Mouse (Mus musculus): ENCODE data around the gene Atf7ip. TPM values are rescaled to one million over a fixed set of nuclear protein-coding genes. Genes with fewer than 3 reads are reported as not detected.

Gene Atf7ip
- polyA plus RNA-seq, 1 experiment from 2014 or later, result 21.0 TPM

- H3K4me1 ChIP-seq (ENCODE audit: control insufficient read depth, insufficient read depth, low read length), result peaks cover 5% of the 10 kb centered on the region; the same call in 1 of the 2 replicates
- peak; percentile 72 for ATAC-seq
- H3K36me3 ChIP-seq (ENCODE audit: control insufficient read depth, insufficient read depth, low read length), result no peaks in the 10 kb centered on the region
- no peak overlapping the region for H3K27ac ChIP-seq (ENCODE audit: low read length)
- no peak overlapping the region for H3K9ac ChIP-seq (ENCODE audit: low read depth, low read length)
- WGBS, result 30% methylated on average over 1 of the region's 1 CpGs
- 0 out of 2 replicates have a peak, but pooled peaks cover 3% of the 10 kb centered on the region for H3K9me3 ChIP-seq (ENCODE audit: control insufficient read depth, low read length)
- H3K4me3 ChIP-seq (ENCODE audit: low read length), result no peak overlapping the region
- no peaks in the 10 kb centered on the region for H3K27me3 ChIP-seq (replicated peaks; ENCODE audit: control insufficient read depth, insufficient read depth, low read length)
- H3K4me2 ChIP-seq (ENCODE audit: low read depth, low read length), result no peak overlapping the region
These were observed 28.1 kb upstream of the Atf7ip start for GRCm38 (mm10) chr6:136477878-136478277.

DNA sequence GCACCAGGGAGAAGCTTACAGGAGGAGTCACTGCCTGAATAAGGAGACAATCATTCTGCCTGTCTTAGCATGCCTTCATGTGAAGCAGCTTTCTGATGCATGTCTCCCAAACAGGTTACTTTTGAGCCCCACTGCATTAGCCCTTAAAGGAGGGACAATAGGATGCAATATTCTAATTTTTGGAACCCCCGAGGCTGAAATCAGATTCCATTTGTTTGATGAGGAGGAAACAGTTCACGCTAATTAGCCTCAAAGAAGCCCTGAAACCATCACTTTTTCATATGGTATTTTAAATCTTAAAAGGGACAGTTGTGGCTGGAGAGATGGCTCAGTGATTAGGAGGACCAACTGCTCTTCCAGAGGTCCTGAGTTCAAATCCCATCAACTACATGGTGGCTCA is 22.4 kb upstream of the Atf7ip start:
- Histone ChIP-seq H3K36me3 (ENCODE audit: control insufficient read depth, insufficient read depth, low read length) (no peaks in the 10 kb centered on the region), H3K9ac (ENCODE audit: low read depth, low read length) (no peak overlapping the region), H3K9me3 (ENCODE audit: control insufficient read depth, low read length) (0 out of 2 replicates have a peak, but pooled peaks cover 3% of the 10 kb centered on the region), H3K4me3 (ENCODE audit: low read length) (no peak overlapping the region), H3K4me2 (ENCODE audit: low read depth, low read length) (no peak overlapping the region), H3K27ac (ENCODE audit: low read length) (no peak overlapping the region), H3K4me1 (ENCODE audit: control insufficient read depth, insufficient read depth, low read length) (no peaks in the 10 kb centered on the region), H3K27me3 (replicated peaks; ENCODE audit: control insufficient read depth, insufficient read depth, low read length) (no peaks in the 10 kb centered on the region)
- ATAC-seq, result no peak
- WGBS, result 95% methylated on average over 2 of the region's 2 CpGs

DNA sequence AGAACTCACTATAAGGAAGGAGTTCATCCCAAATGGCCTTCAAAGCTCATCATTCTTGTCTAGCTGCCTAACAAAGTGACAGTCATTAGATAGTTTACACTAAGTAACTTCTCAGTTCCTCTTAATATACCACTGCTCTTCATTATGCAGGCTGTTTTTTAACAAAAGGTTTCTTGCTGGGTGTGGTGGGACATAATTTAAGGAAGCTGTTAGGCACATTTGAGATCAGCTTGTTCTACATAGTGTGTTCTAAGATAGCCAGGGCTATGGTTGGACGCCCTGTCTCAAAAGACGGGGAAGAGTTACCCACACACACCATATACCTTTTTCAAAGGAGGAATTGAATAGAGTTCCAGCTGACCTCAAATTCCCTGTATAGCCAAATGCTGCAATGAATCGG is 21.9 kb upstream of the Atf7ip start:
- Histone ChIP-seq H3K9ac (ENCODE audit: low read depth, low read length) (no peak overlapping the region), H3K27ac (ENCODE audit: low read length) (no peak overlapping the region), H3K4me2 (ENCODE audit: low read depth, low read length) (no peak overlapping the region), H3K27me3 (replicated peaks; ENCODE audit: control insufficient read depth, insufficient read depth, low read length) (no peaks in the 10 kb centered on the region), H3K36me3 (ENCODE audit: control insufficient read depth, insufficient read depth, low read length) (no peaks in the 10 kb centered on the region), H3K4me3 (ENCODE audit: low read length) (no peak overlapping the region), H3K4me1 (ENCODE audit: control insufficient read depth, insufficient read depth, low read length) (no peaks in the 10 kb centered on the region), H3K9me3 (ENCODE audit: control insufficient read depth, low read length) (0 out of 2 replicates have a peak, but pooled peaks cover 3% of the 10 kb centered on the region)
- no peak for ATAC-seq
- 90% methylated on average over 3 of the region's 3 CpGs for WGBS

DNA sequence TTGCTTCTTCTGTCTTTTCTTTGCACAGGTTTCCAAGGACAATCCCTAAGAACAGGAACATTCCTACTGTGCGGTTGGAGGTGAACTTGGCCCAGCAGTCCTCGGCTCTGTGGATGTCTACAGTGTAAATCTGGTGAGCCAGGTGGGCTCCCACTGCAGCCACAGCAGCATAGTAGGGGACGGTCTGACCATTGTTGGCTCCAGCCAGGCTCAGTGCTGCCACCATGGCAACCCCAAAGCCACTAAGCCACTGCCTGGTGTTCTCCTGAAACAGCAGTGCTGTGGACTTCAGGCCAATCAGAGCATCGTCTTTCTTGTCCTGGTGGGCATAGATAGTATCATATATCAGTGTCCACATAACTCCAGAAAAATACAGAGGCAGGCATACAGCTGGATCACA is 19.8 kb upstream of the Atf7ip start:
- WGBS, result 77% methylated on average over 4 of the region's 4 CpGs
- Histone ChIP-seq H3K4me3 (ENCODE audit: low read length) (no peak overlapping the region), H3K4me1 (ENCODE audit: control insufficient read depth, insufficient read depth, low read length) (no peaks in the 10 kb centered on the region), H3K4me2 (ENCODE audit: low read depth, low read length) (no peak overlapping the region), H3K27me3 (replicated peaks; ENCODE audit: control insufficient read depth, insufficient read depth, low read length) (no peaks in the 10 kb centered on the region), H3K36me3 (ENCODE audit: control insufficient read depth, insufficient read depth, low read length) (no peaks in the 10 kb centered on the region), H3K9ac (ENCODE audit: low read depth, low read length) (no peak overlapping the region), H3K27ac (ENCODE audit: low read length) (no peak overlapping the region), H3K9me3 (ENCODE audit: control insufficient read depth, low read length) (0 out of 2 replicates have a peak, but pooled peaks cover 1% of the 10 kb centered on the region)
- no peak for ATAC-seq

- WGBS, result 45% methylated on average over 36 of the region's 36 CpGs
- peak; percentile 67 for ATAC-seq
- H3K4me3 ChIP-seq (ENCODE audit: low read length), result 0 out of 2 replicates have a peak overlapping the region, but pooled peaks have one; percentile 22
- H3K36me3 ChIP-seq (ENCODE audit: control insufficient read depth, insufficient read depth, low read length), result no peaks in the 10 kb centered on the region
- peak overlapping the region; percentile 29; the same call in 1 of the 2 replicates for H3K9ac ChIP-seq (ENCODE audit: low read depth, low read length)
- no peaks in the 10 kb centered on the region for H3K9me3 ChIP-seq (ENCODE audit: control insufficient read depth, low read length)
- no peaks in the 10 kb centered on the region for H3K27me3 ChIP-seq (replicated peaks; ENCODE audit: control insufficient read depth, insufficient read depth, low read length)
- H3K4me1 ChIP-seq (ENCODE audit: control insufficient read depth, insufficient read depth, low read length), result no peaks in the 10 kb centered on the region
- H3K4me2 ChIP-seq (ENCODE audit: low read depth, low read length), result peak overlapping the region; percentile 33; the same call in 1 of the 2 replicates
- H3K27ac ChIP-seq (ENCODE audit: low read length), result no peak overlapping the region
These were observed 19.0 kb upstream of the Atf7ip start for GRCm38 (mm10) chr6:136486801-136487553.

DNA sequence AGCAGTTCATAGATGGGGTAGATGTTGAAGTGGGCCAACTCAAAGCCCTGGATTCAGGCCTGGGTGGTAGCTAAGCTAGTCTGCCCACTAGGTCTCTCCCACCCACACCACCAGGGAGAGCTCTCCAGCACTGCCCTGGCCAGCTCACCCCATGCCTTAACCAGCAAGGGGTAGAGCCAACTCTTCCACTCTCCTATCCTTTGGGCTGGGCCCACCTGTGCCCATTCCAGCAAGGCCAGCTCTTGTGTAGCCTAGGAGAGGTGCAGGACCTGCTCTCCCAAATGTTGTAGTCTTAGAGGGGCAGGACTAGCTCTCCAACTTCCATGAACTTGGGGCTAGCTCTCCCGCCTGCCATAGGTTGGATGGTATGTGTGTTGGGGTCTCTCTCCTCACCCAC is 18.4 kb upstream of the Atf7ip start:
- no peak overlapping the region for H3K4me3 ChIP-seq (ENCODE audit: low read length)
- no peaks in the 10 kb centered on the region for H3K27me3 ChIP-seq (replicated peaks; ENCODE audit: control insufficient read depth, insufficient read depth, low read length)
- no peak overlapping the region for H3K27ac ChIP-seq (ENCODE audit: low read length)
- H3K36me3 ChIP-seq (ENCODE audit: control insufficient read depth, insufficient read depth, low read length), result no peaks in the 10 kb centered on the region
- ATAC-seq, result 0 out of 2 replicates have a peak, but pooled peaks have one; percentile 3
- H3K9ac ChIP-seq (ENCODE audit: low read depth, low read length), result no peak overlapping the region
- H3K4me2 ChIP-seq (ENCODE audit: low read depth, low read length), result no peak overlapping the region
- H3K4me1 ChIP-seq (ENCODE audit: control insufficient read depth, insufficient read depth, low read length), result no peaks in the 10 kb centered on the region
- WGBS, result 88% methylated on average over 1 of the region's 1 CpGs
- H3K9me3 ChIP-seq (ENCODE audit: control insufficient read depth, low read length), result no peaks in the 10 kb centered on the region

DNA sequence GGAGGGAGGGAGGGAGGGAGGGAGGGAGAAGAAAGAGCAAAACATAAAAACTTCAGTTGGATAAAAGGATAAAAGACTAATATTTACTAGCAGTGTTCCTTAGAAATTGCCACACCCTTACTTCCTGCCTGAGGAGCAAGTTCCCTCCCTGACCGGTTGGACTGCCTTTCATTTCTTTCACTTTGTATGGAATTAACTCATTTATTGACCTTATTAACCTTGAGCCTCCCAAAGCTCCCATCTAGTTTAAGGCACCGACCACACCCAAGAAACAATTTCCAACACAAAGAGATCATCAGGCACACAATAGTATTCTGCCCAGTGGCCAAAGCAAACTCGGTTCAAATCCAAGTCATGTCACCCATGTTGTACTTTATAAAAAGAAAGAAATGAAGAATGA is 16.1 kb upstream of the Atf7ip start:
- H3K4me1 ChIP-seq (ENCODE audit: control insufficient read depth, insufficient read depth, low read length), result no peaks in the 10 kb centered on the region
- H3K36me3 ChIP-seq (ENCODE audit: control insufficient read depth, insufficient read depth, low read length), result no peaks in the 10 kb centered on the region
- H3K4me3 ChIP-seq (ENCODE audit: low read length), result no peak overlapping the region
- no peaks in the 10 kb centered on the region for H3K27me3 ChIP-seq (replicated peaks; ENCODE audit: control insufficient read depth, insufficient read depth, low read length)
- WGBS, result 65% methylated on average over 3 of the region's 3 CpGs
- peak; percentile 71 for ATAC-seq
- no peak overlapping the region for H3K4me2 ChIP-seq (ENCODE audit: low read depth, low read length)
- no peak overlapping the region for H3K27ac ChIP-seq (ENCODE audit: low read length)
- H3K9ac ChIP-seq (ENCODE audit: low read depth, low read length), result no peak overlapping the region
- no peaks in the 10 kb centered on the region for H3K9me3 ChIP-seq (ENCODE audit: control insufficient read depth, low read length)

- 63% methylated on average over 6 of the region's 6 CpGs for WGBS
- no peak overlapping the region for H3K4me2 ChIP-seq (ENCODE audit: low read depth, low read length)
- H3K4me3 ChIP-seq (ENCODE audit: low read length), result no peak overlapping the region
- no peak overlapping the region for H3K27ac ChIP-seq (ENCODE audit: low read length)
- no peak for ATAC-seq
- H3K9ac ChIP-seq (ENCODE audit: low read depth, low read length), result no peak overlapping the region
- H3K4me1 ChIP-seq (ENCODE audit: control insufficient read depth, insufficient read depth, low read length), result no peaks in the 10 kb centered on the region
- H3K27me3 ChIP-seq (replicated peaks; ENCODE audit: control insufficient read depth, insufficient read depth, low read length), result no peaks in the 10 kb centered on the region
- H3K36me3 ChIP-seq (ENCODE audit: control insufficient read depth, insufficient read depth, low read length), result no peaks in the 10 kb centered on the region
- no peaks in the 10 kb centered on the region for H3K9me3 ChIP-seq (ENCODE audit: control insufficient read depth, low read length)
These were observed 15.2 kb upstream of the Atf7ip start for GRCm38 (mm10) chr6:136490516-136491475.

DNA sequence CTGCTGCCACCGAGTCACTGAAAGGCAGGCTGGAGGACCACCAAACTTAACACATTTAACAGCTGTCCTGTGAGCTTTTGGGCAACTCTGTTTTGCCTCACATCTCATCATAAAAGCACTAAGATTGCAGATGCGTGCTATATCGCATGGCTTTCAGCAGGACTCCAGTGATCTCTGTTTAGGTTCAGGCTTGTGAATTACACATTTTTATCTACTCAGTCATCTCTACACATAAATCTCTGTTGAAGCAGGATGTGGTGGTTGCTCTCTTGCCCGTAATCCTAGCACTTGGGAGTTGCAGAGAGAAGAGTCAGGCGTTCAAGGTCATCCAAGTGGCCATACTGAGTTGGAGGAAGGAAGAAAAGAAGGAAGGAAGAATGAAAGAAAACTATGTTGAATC is 14.3 kb upstream of the Atf7ip start:
- Histone ChIP-seq H3K9me3 (ENCODE audit: control insufficient read depth, low read length) (no peaks in the 10 kb centered on the region), H3K9ac (ENCODE audit: low read depth, low read length) (no peak overlapping the region), H3K36me3 (ENCODE audit: control insufficient read depth, insufficient read depth, low read length) (no peaks in the 10 kb centered on the region), H3K27me3 (replicated peaks; ENCODE audit: control insufficient read depth, insufficient read depth, low read length) (no peaks in the 10 kb centered on the region), H3K4me2 (ENCODE audit: low read depth, low read length) (no peak overlapping the region), H3K4me3 (ENCODE audit: low read length) (no peak overlapping the region), H3K27ac (ENCODE audit: low read length) (no peak overlapping the region), H3K4me1 (ENCODE audit: control insufficient read depth, insufficient read depth, low read length) (no peaks in the 10 kb centered on the region)
- ATAC-seq, result no peak
- 66% methylated on average over 5 of the region's 5 CpGs for WGBS

Measured in intestine, embryonic 16.5 days (tissue).